Mouse (Mus musculus): ENCODE results near the gene Gm10273.

GRCm38 (mm10) chr10:59348200-59348599, 47.2 kb upstream of the Gm10273 start:
- TF ChIP-seq POLR2A (IDR thresholded peaks at IDR 0.05; ENCODE audit: borderline replicate concordance, insufficient read depth, low read length) (no peak), CTCF (IDR thresholded peaks at IDR 0.05; ENCODE audit: borderline replicate concordance, insufficient read depth, low read depth, low read length) (no peak)
